Mouse (Mus musculus) embryonic facial prominence, embryonic 14.5 days (tissue): ENCODE results near the gene Gadd45g. TPM values are rescaled to one million over a fixed set of nuclear protein-coding genes. Genes with fewer than 3 reads are reported as not detected.
"Not testable (repeated sequence)": the region's sequence is repeated elsewhere in the genome, so short reads cannot be mapped to it uniquely, and the experiment has no call there.

Experiments
- ATAC-seq: fragments of 200-750 bp; cut with Nextera tagmentation; 2 replicates; pipeline ENCODE4 v1.8.0; 2017; ENCODE audit warnings: low read depth, moderate number of reproducible peaks, moderate TSS enrichment
- DNase-seq: peaks from one replicate; pipeline ENCODE4 v3.0.0-alpha.2; 2015; ENCODE audit warnings: low spot score
- H3K27ac ChIP-seq: fragments of 300-500 bp; sonication (generic); replicated peaks from 2 replicates; pipeline ENCODE4 v1.5.1; 2014; ENCODE audit warnings: low read depth, mild to moderate bottlenecking, low read length, moderate library complexity
- H3K27me3 ChIP-seq: fragments of 300-500 bp; sonication (generic); replicated peaks from 2 replicates; pipeline ENCODE4 v1.6.1; 2014; ENCODE audit warnings: low read length; ENCODE audit not compliant: control insufficient read depth, insufficient read depth
- H3K36me3 ChIP-seq: fragments of 300-500 bp; sonication (generic); 2 replicates; pipeline ENCODE4 v1.6.1; 2014; ENCODE audit warnings: low read length, mixed read lengths; ENCODE audit not compliant: control insufficient read depth, insufficient read depth
- H3K4me1 ChIP-seq: fragments of 300-500 bp; sonication (generic); 2 replicates; pipeline ENCODE4 v1.6.1; 2014; ENCODE audit warnings: antibody characterized with exemption, low read length; ENCODE audit not compliant: control insufficient read depth, insufficient read depth
- H3K4me2 ChIP-seq: fragments of 300-500 bp; sonication (generic); 2 replicates; pipeline ENCODE4 v1.6.1; 2014; ENCODE audit warnings: low read depth, mild to moderate bottlenecking, low read length, moderate library complexity, mixed read lengths
- H3K4me3 ChIP-seq: fragments of 300-500 bp; sonication (generic); 2 replicates; pipeline ENCODE4 v1.5.1; 2014; ENCODE audit warnings: low read depth, mild to moderate bottlenecking, low read length
- H3K9ac ChIP-seq: fragments of 300-500 bp; sonication (generic); 2 replicates; pipeline ENCODE4 v1.6.1; 2014; ENCODE audit warnings: low read depth, mild to moderate bottlenecking, low read length, moderate library complexity, mixed read lengths
- H3K9me3 ChIP-seq: fragments of 300-500 bp; sonication (generic); 2 replicates; pipeline ENCODE4 v1.6.1; 2016; ENCODE audit warnings: low read length; ENCODE audit not compliant: control insufficient read depth
- WGBS: fragments of 180-500 bp; shearing (Covaris S2); extraction: QIAGEN DNeasy Blood & Tissue Kit; methylation state at CpG from one replicate; pipeline ENCODE4 v1.1.7; 2014; 5-methylcytosine and 5-hydroxymethylcytosine counted together
- polyA plus RNA-seq: library from polyadenylated mRNA; unstranded; fragments of >200 nt; fragmentation: Nextera tagmentation; extraction: Ambion mirVana; gene quantifications from 2 replicates; pipeline ENCODE4 v1.2.1, GENCODE M21; 2014

Gene Gadd45g
- polyA plus RNA-seq, 1 experiment from 2014 or later, result 57.3 TPM

GRCm38 (mm10) chr13:51823822-51824495 is 22.5 kb upstream of the Gadd45g start:
- no peak overlapping the region for H3K4me3 ChIP-seq
- peaks cover 15% of the 10 kb centered on the region; the same call in 1 of the 2 replicates for H3K4me1 ChIP-seq
- no peak overlapping the region for H3K4me2 ChIP-seq
- no peak overlapping the region for H3K27ac ChIP-seq
- WGBS, result 43% methylated on average over 8 of the region's 8 CpGs
- DNase-seq (peak; percentile 53), ATAC-seq (no peak)
- H3K27me3 ChIP-seq, result no peaks in the 10 kb centered on the region
- H3K36me3 ChIP-seq, result no peaks in the 10 kb centered on the region
- no peak overlapping the region for H3K9ac ChIP-seq
- H3K9me3 ChIP-seq, result no peaks in the 10 kb centered on the region

- DNase-seq (no peak), ATAC-seq (no peak)
- no peak overlapping the region for H3K4me2 ChIP-seq
- H3K4me3 ChIP-seq, result no peak overlapping the region
- no peak overlapping the region for H3K9ac ChIP-seq
- H3K36me3 ChIP-seq, result no peaks in the 10 kb centered on the region
- no peaks in the 10 kb centered on the region for H3K9me3 ChIP-seq
- no peaks in the 10 kb centered on the region for H3K27me3 ChIP-seq
- WGBS, result 34% methylated on average over 10 of the region's 10 CpGs
- no peaks in the 10 kb centered on the region for H3K4me1 ChIP-seq
- no peak overlapping the region for H3K27ac ChIP-seq
These were observed 15.6 kb upstream of the Gadd45g start for GRCm38 (mm10) chr13:51830744-51831450.

GRCm38 (mm10) chr13:51832491-51832890 is 14.0 kb upstream of the Gadd45g start:
- no peaks in the 10 kb centered on the region for H3K27me3 ChIP-seq
- ATAC-seq (no peak), DNase-seq (no peak)
- no peak overlapping the region for H3K4me2 ChIP-seq
- no peaks in the 10 kb centered on the region for H3K9me3 ChIP-seq
- H3K27ac ChIP-seq, result no peak overlapping the region
- 85% methylated on average over 6 of the region's 6 CpGs for WGBS
- no peaks in the 10 kb centered on the region for H3K36me3 ChIP-seq
- no peaks in the 10 kb centered on the region for H3K4me1 ChIP-seq
- H3K9ac ChIP-seq, result no peak overlapping the region
- H3K4me3 ChIP-seq, result no peak overlapping the region

GRCm38 (mm10) chr13:51833611-51834010 is 12.9 kb upstream of the Gadd45g start:
- H3K9me3 ChIP-seq, result no peaks in the 10 kb centered on the region
- DNase-seq (no peak), ATAC-seq (0 out of 2 replicates have a peak, but pooled peaks have one; percentile 35)
- H3K4me1 ChIP-seq, result no peaks in the 10 kb centered on the region
- H3K27me3 ChIP-seq, result no peaks in the 10 kb centered on the region
- no peak overlapping the region for H3K27ac ChIP-seq
- WGBS, result 56% methylated on average over 2 of the region's 2 CpGs
- no peak overlapping the region for H3K4me2 ChIP-seq
- no peak overlapping the region for H3K9ac ChIP-seq
- H3K36me3 ChIP-seq, result no peaks in the 10 kb centered on the region
- no peak overlapping the region for H3K4me3 ChIP-seq

- not testable (repeated sequence) for ATAC-seq, H3K27ac ChIP-seq, H3K4me1 ChIP-seq, H3K4me3 ChIP-seq, H3K36me3 ChIP-seq, DNase-seq, H3K9me3 ChIP-seq, H3K4me2 ChIP-seq, H3K27me3 ChIP-seq, H3K9ac ChIP-seq
- 63% methylated on average over 8 of the region's 8 CpGs for WGBS
These were observed 12.5 kb upstream of the Gadd45g start for GRCm38 (mm10) chr13:51834024-51834423.

GRCm38 (mm10) chr13:51834520-51834919 is 12.0 kb upstream of the Gadd45g start:
- H3K27me3 ChIP-seq, result no peaks in the 10 kb centered on the region
- no peaks in the 10 kb centered on the region for H3K36me3 ChIP-seq
- 79% methylated on average over 2 of the region's 2 CpGs for WGBS
- H3K27ac ChIP-seq, result no peak overlapping the region
- H3K9me3 ChIP-seq, result no peaks in the 10 kb centered on the region
- H3K9ac ChIP-seq, result no peak overlapping the region
- no peak overlapping the region for H3K4me2 ChIP-seq
- ATAC-seq (no peak), DNase-seq (no peak)
- H3K4me1 ChIP-seq, result no peaks in the 10 kb centered on the region
- H3K4me3 ChIP-seq, result no peak overlapping the region

GRCm38 (mm10) chr13:51835208-51835607 is 11.3 kb upstream of the Gadd45g start:
- H3K27ac ChIP-seq, H3K9ac ChIP-seq, ATAC-seq, H3K36me3 ChIP-seq, H3K27me3 ChIP-seq, H3K4me3 ChIP-seq, H3K4me2 ChIP-seq, H3K4me1 ChIP-seq, DNase-seq, H3K9me3 ChIP-seq: not testable (repeated sequence)
- WGBS, result 77% methylated on average over 4 of the region's 4 CpGs

- WGBS, result 8% methylated on average over 5 of the region's 5 CpGs
These were observed 9.1 kb upstream of the Gadd45g start for GRCm38 (mm10) chr13:51837402-51837801.

More at GRCm38 (mm10) chr13:51837402-51837801, 9.1 kb upstream of the Gadd45g start:
- Histone ChIP-seq H3K9ac (no peak overlapping the region), H3K9me3 (no peaks in the 10 kb centered on the region), H3K36me3 (no peaks in the 10 kb centered on the region), H3K4me2 (no peak overlapping the region), H3K4me3 (no peak overlapping the region), H3K4me1 (peaks cover 11% of the 10 kb centered on the region), H3K27ac (no peak overlapping the region), H3K27me3 (no peaks in the 10 kb centered on the region)
- no peak for DNase-seq
- no peak for ATAC-seq
